Mouse (Mus musculus) lung, postnatal 0 days (tissue): Measurements from ENCODE around the gene Zranb3.

ENCODE experiments used
- CTCF ChIP-seq: IDR thresholded peaks from 2 replicates; pipeline ENCODE4 v1.5.1; 2016; ENCODE audit warnings: antibody characterized with exemption, mild to moderate bottlenecking
- EP300 ChIP-seq: IDR thresholded peaks from 2 replicates; pipeline ENCODE4 v1.6.1; 2016; ENCODE audit warnings: antibody characterized with exemption, mild to moderate bottlenecking, control low read depth

GRCm38 (mm10) chr1:127982268-127982667, 120.6 kb downstream of the Zranb3 start:
- TF ChIP-seq CTCF: no peak
- TF ChIP-seq EP300: no peak
